Mouse (Mus musculus): ENCODE measurements around the gene Mtmr2.
"Not testable (repeated sequence)": the region's sequence is repeated elsewhere in the genome, so short reads cannot be mapped to it uniquely, and the experiment has no call there.

Gene Mtmr2

GRCm38 (mm10) chr9:13748404-13748797 is at the start of gene Mtmr2:
Mtmr2 (plus strand) TSS chr9:13748410.
- no peak for DNase-seq (ENCODE audit: low spot score)

GRCm38 (mm10) chr9:13699061-13699780 is 49.0 kb upstream of the Mtmr2 start:
- no peak for DNase-seq (ENCODE audit: low spot score)

GRCm38 (mm10) chr9:13699781-13700116 is 48.5 kb upstream of the Mtmr2 start:
- DNase-seq (ENCODE audit: low spot score): no peak

- DNase-seq (ENCODE audit: low spot score): peak; percentile 37
These were observed 46.4 kb upstream of the Mtmr2 start for GRCm38 (mm10) chr9:13701773-13702172.

GRCm38 (mm10) chr9:13703100-13703499 is 45.1 kb upstream of the Mtmr2 start:
- no peak for DNase-seq (ENCODE audit: low spot score)

- DNase-seq (ENCODE audit: low spot score): no peak
These were observed 43.3 kb upstream of the Mtmr2 start for GRCm38 (mm10) chr9:13704917-13705316.

- no peak for DNase-seq (ENCODE audit: low spot score)
These were observed 41.1 kb upstream of the Mtmr2 start for GRCm38 (mm10) chr9:13707066-13707555.

- DNase-seq (ENCODE audit: low spot score): no peak
These were observed 38.8 kb upstream of the Mtmr2 start for GRCm38 (mm10) chr9:13709436-13709835.

GRCm38 (mm10) chr9:13715891-13716290 is 32.3 kb upstream of the Mtmr2 start:
- not testable (repeated sequence) for DNase-seq (ENCODE audit: low spot score)

- peak; percentile 91 for DNase-seq (ENCODE audit: low spot score)
These were observed 31.7 kb upstream of the Mtmr2 start for GRCm38 (mm10) chr9:13716316-13717099.

GRCm38 (mm10) chr9:13748798-13749674 is 826 bp downstream of the Mtmr2 start:
- DNase-seq (ENCODE audit: low spot score): peak; percentile 85

- no peak for DNase-seq (ENCODE audit: low spot score)
These were observed 1.4 kb downstream of the Mtmr2 start for GRCm38 (mm10) chr9:13749675-13749998.

GRCm38 (mm10) chr9:13752543-13752942 is 4.3 kb downstream of the Mtmr2 start:
- DNase-seq (ENCODE audit: low spot score): no peak

GRCm38 (mm10) chr9:13760430-13760829 is 12.2 kb downstream of the Mtmr2 start:
- DNase-seq (ENCODE audit: low spot score): no peak

- no peak for DNase-seq (ENCODE audit: low spot score)
These were observed 17.4 kb downstream of the Mtmr2 start for GRCm38 (mm10) chr9:13765624-13766023.

GRCm38 (mm10) chr9:13766570-13766969 is 18.4 kb downstream of the Mtmr2 start:
- no peak for DNase-seq (ENCODE audit: low spot score)

- DNase-seq (ENCODE audit: low spot score): no peak
These were observed 26.5 kb downstream of the Mtmr2 start for GRCm38 (mm10) chr9:13774732-13775131.

GRCm38 (mm10) chr9:13781985-13782384 is 33.8 kb downstream of the Mtmr2 start:
- no peak for DNase-seq (ENCODE audit: low spot score)

GRCm38 (mm10) chr9:13790864-13791263 is 42.7 kb downstream of the Mtmr2 start:
- not testable (repeated sequence) for DNase-seq (ENCODE audit: low spot score)

- no peak for DNase-seq (ENCODE audit: low spot score)
These were observed 46.1 kb downstream of the Mtmr2 start for GRCm38 (mm10) chr9:13794302-13794701.

- no peak for DNase-seq (ENCODE audit: low spot score)
These were observed 46.5 kb downstream of the Mtmr2 start for GRCm38 (mm10) chr9:13794756-13795155.

- no peak for DNase-seq (ENCODE audit: low spot score)
These were observed 56.3 kb downstream of the Mtmr2 start for GRCm38 (mm10) chr9:13804480-13804879.

Measured in layer of hippocampus, adult 9-10 months (tissue).